Mouse (Mus musculus) testis, adult 2 months (tissue): ENCODE results near the gene Tex12. TPM values are rescaled to one million over a fixed set of nuclear protein-coding genes. Genes with fewer than 3 reads are reported as not detected.

Experiments
- H3K27ac ChIP-seq: fragments of 200-500 bp; 2 replicates; pipeline ENCODE4 v1.5.1; 2012; ENCODE audit warnings: low read depth, low read length; ENCODE audit not compliant: control insufficient read depth, insufficient read depth
- H3K27me3 ChIP-seq: fragments of 200-500 bp; 2 replicates; pipeline ENCODE4 v1.6.1; 2012; ENCODE audit warnings: mild to moderate bottlenecking, low read length, moderate library complexity; ENCODE audit not compliant: control insufficient read depth, insufficient read depth
- H3K36me3 ChIP-seq: fragments of 200-500 bp; 2 replicates; pipeline ENCODE4 v1.6.1; 2012; ENCODE audit warnings: mild to moderate bottlenecking, low read length; ENCODE audit not compliant: control insufficient read depth, insufficient read depth
- H3K4me1 ChIP-seq: fragments of 200-500 bp; 2 replicates; pipeline ENCODE4 v1.6.1; 2012; ENCODE audit warnings: low read length; ENCODE audit not compliant: control insufficient read depth, insufficient read depth
- H3K4me3 ChIP-seq: fragments of 200-500 bp; 2 replicates; pipeline ENCODE4 v1.5.1; 2012; ENCODE audit warnings: low read depth, mild to moderate bottlenecking, low read length, moderate library complexity, mixed read lengths; ENCODE audit not compliant: control insufficient read depth
- CTCF ChIP-seq: fragments of 200-500 bp; IDR thresholded peaks from 2 replicates; pipeline ENCODE4 v1.5.1; 2012; ENCODE audit warnings: low read depth, mild to moderate bottlenecking, inconsistent platforms, low read length, moderate library complexity; ENCODE audit not compliant: control insufficient read depth, insufficient read depth, insufficient replicate concordance
- POLR2A ChIP-seq: fragments of 200-500 bp; IDR thresholded peaks from 2 replicates; pipeline ENCODE4 v1.6.1; 2012; ENCODE audit warnings: low read depth, mild to moderate bottlenecking, inconsistent platforms, low read length, moderate library complexity; ENCODE audit not compliant: control insufficient read depth
- polyA plus RNA-seq: library from polyadenylated mRNA; depleted of rRNA; stranded (reverse); fragments of >200 nt; gene quantifications from 2 replicates; pipeline ENCODE4 v1.2.3, GENCODE M21; 2012; rRNA removed

Tex12 gene
- 3.7 and 6.2 TPM in 2 replicates for polyA plus RNA-seq

- Histone ChIP-seq H3K27ac (peak within 1 kb of the TSS; percentile 76), H3K4me1 (no peaks in the 10 kb centered on the region), H3K4me3 (peak within 1 kb of the TSS; percentile 88), H3K36me3 (no peaks in the 10 kb centered on the region), H3K27me3 (no peaks in the 10 kb centered on the region)
- TF ChIP-seq POLR2A: peak; percentile 73
- no peak for TF ChIP-seq CTCF
These were observed at the start of gene Tex12 for GRCm38 (mm10) chr9:50561145-50561917. TSS of gene Tex12 (minus strand) at chr9:50561325.

- Histone ChIP-seq H3K4me3 (peak overlapping the region; percentile 94), H3K4me1 (peaks cover 5% of the 10 kb centered on the region), H3K36me3 (no peaks in the 10 kb centered on the region; the same call in 1 of the 2 replicates), H3K27me3 (no peaks in the 10 kb centered on the region), H3K27ac (peak overlapping the region; percentile 74)
- no peak for TF ChIP-seq CTCF
- TF ChIP-seq POLR2A: no peak
These were observed 43.2 kb upstream of the Tex12 start for GRCm38 (mm10) chr9:50604338-50604737.

- Histone ChIP-seq H3K4me1 (peaks cover 5% of the 10 kb centered on the region), H3K27me3 (no peaks in the 10 kb centered on the region), H3K4me3 (peak overlapping the region; percentile 94), H3K36me3 (no peaks in the 10 kb centered on the region; the same call in 1 of the 2 replicates), H3K27ac (peak overlapping the region; percentile 74)
- no peak for TF ChIP-seq CTCF
- no peak for TF ChIP-seq POLR2A
These were observed 42.8 kb upstream of the Tex12 start for GRCm38 (mm10) chr9:50603998-50604324.

GRCm38 (mm10) chr9:50603189-50603997 lies 42.3 kb upstream of the Tex12 start, which contains the start of the genes Sdhd and Timm8b:
TSS of gene Sdhd (minus strand) at chr9:50603812.
TSS of gene Timm8b (plus strand) at chr9:50603910.
- H3K27ac ChIP-seq: peak within 1 kb of the TSS; percentile 84
- H3K36me3 ChIP-seq: no peaks in the 10 kb centered on the region; the same call in 1 of the 2 replicates

GRCm38 (mm10) chr9:50602055-50602845 lies 41.1 kb upstream of the Tex12 start:
- H3K36me3 ChIP-seq: no peaks in the 10 kb centered on the region; the same call in 1 of the 2 replicates
- no peak for TF ChIP-seq CTCF
- TF ChIP-seq POLR2A: no peak

More at GRCm38 (mm10) chr9:50603189-50603997, 42.3 kb upstream of the Tex12 start, which contains the start of the genes Sdhd and Timm8b:
- TF ChIP-seq POLR2A (peak; percentile 97), CTCF (no peak)
- H3K4me3 ChIP-seq: peak within 1 kb of the TSS; percentile 94
- H3K27me3 ChIP-seq: no peaks in the 10 kb centered on the region
- H3K4me1 ChIP-seq: peaks cover 5% of the 10 kb centered on the region

GRCm38 (mm10) chr9:50601536-50601935 lies 40.4 kb upstream of the Tex12 start:
- H3K27ac ChIP-seq: no peak overlapping the region
- peaks cover 1% of the 10 kb centered on the region for H3K36me3 ChIP-seq
- H3K4me3 ChIP-seq: no peak overlapping the region
- no peaks in the 10 kb centered on the region for H3K27me3 ChIP-seq
- H3K4me1 ChIP-seq: peaks cover 5% of the 10 kb centered on the region
- TF ChIP-seq POLR2A: no peak
- TF ChIP-seq CTCF: no peak

More at GRCm38 (mm10) chr9:50602055-50602845, 41.1 kb upstream of the Tex12 start:
- peak overlapping the region; percentile 12 for H3K4me3 ChIP-seq
- no peak overlapping the region for H3K27ac ChIP-seq
- H3K4me1 ChIP-seq: peaks cover 5% of the 10 kb centered on the region
- H3K27me3 ChIP-seq: no peaks in the 10 kb centered on the region

- H3K4me1 ChIP-seq: peaks cover under 1% of the 10 kb centered on the region; the same call in 1 of the 2 replicates
- H3K27me3 ChIP-seq: no peaks in the 10 kb centered on the region
- peaks cover 2% of the 10 kb centered on the region for H3K36me3 ChIP-seq
- no peak overlapping the region for H3K4me3 ChIP-seq
- TF ChIP-seq CTCF (no peak), POLR2A (no peak)
- no peak overlapping the region for H3K27ac ChIP-seq
These were observed 35.8 kb upstream of the Tex12 start for GRCm38 (mm10) chr9:50596973-50597372.
